Mouse (Mus musculus): ENCODE results near the gene Coq8a. TPM values are rescaled to one million over a fixed set of nuclear protein-coding genes. Genes with fewer than 3 reads are reported as not detected.

The Coq8a gene
- total RNA-seq, 2 experiments from 2014 or later, result 568 to 689 TPM

- DNase-seq, result no peak
- intact Hi-C loops (cut with DNase I), result no loop called here
These were observed 60.2 kb downstream of the Coq8a start for GRCm38 (mm10) chr1:180139158-180139557.

- intact Hi-C loops (cut with DNase I), result loop anchor here (5.0 kb wide), 1 partner anchor 275 kb away; no protein-coding TSS in a partner anchor
- DNase-seq, result no peak
These were observed 67.2 kb downstream of the Coq8a start for GRCm38 (mm10) chr1:180132187-180132586.

GRCm38 (mm10) chr1:180131402-180131801 lies 68.0 kb downstream of the Coq8a start:
- no peak for DNase-seq
- intact Hi-C loops (cut with DNase I), result loop anchor here (5.0 kb wide), 1 partner anchor 274 kb away; no protein-coding TSS in a partner anchor

GRCm38 (mm10) chr1:180128077-180128792 lies 71.2 kb downstream of the Coq8a start:
- intact Hi-C loops (cut with DNase I), result no loop called here
- no peak for DNase-seq

- intact Hi-C loops (cut with DNase I), result no loop called here
- no peak for DNase-seq
These were observed 81.2 kb downstream of the Coq8a start for GRCm38 (mm10) chr1:180118233-180118632.

- DNase-seq, result peak in 1 of 2 experiments; percentile 41
These were observed 82.9 kb downstream of the Coq8a start for GRCm38 (mm10) chr1:180116525-180116924.

More at GRCm38 (mm10) chr1:180116525-180116924, 82.9 kb downstream of the Coq8a start:
- intact Hi-C loops (cut with DNase I), result no loop called here

Other genes with a start within 250 kb of the Coq8a start
- 10 to 100 TPM; 56.6 to 57.7 TPM for gene Cdc42bpa, start 239.1 kb downstream of the Coq8a start, total RNA-seq (2021)
- 10 to 100 TPM; 13.5 to 15.3 TPM for gene Psen2, start 63.8 kb upstream of the Coq8a start, total RNA-seq (2021)
- gene Itpkb, start 130.9 kb upstream of the Coq8a start, total RNA-seq (2021), result 10 to 100 TPM; 81.4 to 93.6 TPM